Mouse (Mus musculus) forebrain, embryonic 14.5 days (tissue): ENCODE results near the gene Stk4. TPM values are rescaled to one million over a fixed set of nuclear protein-coding genes. Genes with fewer than 3 reads are reported as not detected.
A peak's percentile ranks its signal among the peaks of the same experiment; 100 is the strongest.

ENCODE experiments used
- ATAC-seq: fragments of 200-750 bp; cut with Nextera tagmentation; 2 replicates; pipeline ENCODE4 v1.8.0; 2017; ENCODE audit warnings: mild to moderate bottlenecking, moderate library complexity
- DNase-seq: peaks from one replicate; pipeline ENCODE4 v3.0.0-alpha.2; 2015; ENCODE audit warnings: low spot score
- H3K27ac ChIP-seq: fragments of 300-500 bp; sonication (generic); 2 replicates; pipeline ENCODE4 v1.5.1; 2014; ENCODE audit warnings: low read depth, mild to moderate bottlenecking, control low read depth, low read length, moderate library complexity
- H3K27me3 ChIP-seq: fragments of 300-500 bp; sonication (generic); replicated peaks from 2 replicates; pipeline ENCODE4 v1.6.1; 2014; ENCODE audit warnings: low read length, control low read depth, mixed read lengths; ENCODE audit not compliant: control insufficient read depth, insufficient read depth
- H3K36me3 ChIP-seq: fragments of 300-500 bp; sonication (generic); 2 replicates; pipeline ENCODE4 v1.6.1; 2014; ENCODE audit warnings: low read length, control low read depth; ENCODE audit not compliant: control insufficient read depth, insufficient read depth
- H3K4me1 ChIP-seq: fragments of 300-500 bp; sonication (generic); 2 replicates; pipeline ENCODE4 v1.6.1; 2014; ENCODE audit warnings: antibody characterized with exemption, low read length, control low read depth; ENCODE audit not compliant: control insufficient read depth, insufficient read depth
- H3K4me2 ChIP-seq: fragments of 300-500 bp; sonication (generic); 2 replicates; pipeline ENCODE4 v1.6.1; 2014; ENCODE audit warnings: mild to moderate bottlenecking, control low read depth, low read length
- H3K4me3 ChIP-seq: fragments of 300-500 bp; sonication (generic); 2 replicates; pipeline ENCODE4 v1.5.1; 2014; ENCODE audit warnings: low read depth, low read length, control low read depth
- H3K9ac ChIP-seq: fragments of 300-500 bp; sonication (generic); 2 replicates; pipeline ENCODE4 v1.6.1; 2014; ENCODE audit warnings: mild to moderate bottlenecking, low read length, control low read depth, moderate library complexity
- H3K9me3 ChIP-seq: fragments of 300-500 bp; sonication (generic); replicated peaks from 2 replicates; pipeline ENCODE4 v1.6.1; 2016; ENCODE audit warnings: low read length, control low read depth, mixed read lengths; ENCODE audit not compliant: control insufficient read depth
- WGBS: fragments of 180-500 bp; shearing (Covaris S2); extraction: QIAGEN DNeasy Blood & Tissue Kit; methylation state at CpG from one replicate; pipeline ENCODE4 v1.1.7; 2014; 5-methylcytosine and 5-hydroxymethylcytosine counted together
- polyA plus RNA-seq: library from polyadenylated mRNA; unstranded; fragments of >200 nt; fragmentation: Nextera tagmentation; extraction: Ambion mirVana; gene quantifications from 2 replicates; pipeline ENCODE4 v1.2.1, GENCODE M21; 2014

Gene Stk4
- polyA plus RNA-seq, 1 experiment from 2014 or later, result 36.2 TPM

GRCm38 (mm10) chr2:164107125-164107874, 37.2 kb downstream of the Stk4 start:
- no peak overlapping the region for H3K27ac ChIP-seq
- no peaks in the 10 kb centered on the region for H3K4me1 ChIP-seq
- H3K9me3 ChIP-seq, result no peaks in the 10 kb centered on the region
- ATAC-seq (no peak), DNase-seq (no peak)
- no peaks in the 10 kb centered on the region for H3K27me3 ChIP-seq
- H3K9ac ChIP-seq, result no peak overlapping the region
- H3K4me3 ChIP-seq, result no peak overlapping the region
- 70% methylated on average over 16 of the region's 16 CpGs for WGBS
- no peak overlapping the region for H3K4me2 ChIP-seq
- peaks cover 26% of the 10 kb centered on the region for H3K36me3 ChIP-seq

GRCm38 (mm10) chr2:164108501-164108900, 38.4 kb downstream of the Stk4 start:
- DNase-seq (no peak), ATAC-seq (no peak)
- no peak overlapping the region for H3K27ac ChIP-seq
- WGBS, result 63% methylated on average over 4 of the region's 4 CpGs
- no peaks in the 10 kb centered on the region for H3K9me3 ChIP-seq
- no peak overlapping the region for H3K4me3 ChIP-seq
- H3K4me1 ChIP-seq, result no peaks in the 10 kb centered on the region
- H3K27me3 ChIP-seq, result no peaks in the 10 kb centered on the region
- H3K4me2 ChIP-seq, result no peak overlapping the region
- no peak overlapping the region for H3K9ac ChIP-seq
- H3K36me3 ChIP-seq, result peaks cover 33% of the 10 kb centered on the region

- no peaks in the 10 kb centered on the region for H3K27me3 ChIP-seq
- H3K4me2 ChIP-seq, result no peak overlapping the region
- H3K9ac ChIP-seq, result no peak overlapping the region
- no peak overlapping the region for H3K27ac ChIP-seq
- H3K36me3 ChIP-seq, result peaks cover 32% of the 10 kb centered on the region
- H3K9me3 ChIP-seq, result no peaks in the 10 kb centered on the region
- no peak overlapping the region for H3K4me3 ChIP-seq
- H3K4me1 ChIP-seq, result no peaks in the 10 kb centered on the region
- no peak for ATAC-seq
- whole genome bisulfite sequencing, result 94% methylated on average over 8 of the region's 8 CpGs
- no peak for DNase-seq
These were observed 41.4 kb downstream of the Stk4 start for GRCm38 (mm10) chr2:164111546-164111945.

- H3K9me3 ChIP-seq, result no peaks in the 10 kb centered on the region
- H3K9ac ChIP-seq, result no peak overlapping the region
- WGBS, result 90% methylated on average over 6 of the region's 6 CpGs
- H3K4me1 ChIP-seq, result no peaks in the 10 kb centered on the region
- ATAC-seq (no peak), DNase-seq (no peak)
- peaks cover 33% of the 10 kb centered on the region for H3K36me3 ChIP-seq
- no peak overlapping the region for H3K4me2 ChIP-seq
- no peak overlapping the region for H3K4me3 ChIP-seq
- no peaks in the 10 kb centered on the region for H3K27me3 ChIP-seq
- H3K27ac ChIP-seq, result no peak overlapping the region
These were observed 43.9 kb downstream of the Stk4 start for GRCm38 (mm10) chr2:164114051-164114450.

- H3K9me3 ChIP-seq, result no peaks in the 10 kb centered on the region
- no peak for DNase-seq
- no peak overlapping the region for H3K9ac ChIP-seq
- H3K4me3 ChIP-seq, result no peak overlapping the region
- H3K36me3 ChIP-seq, result peaks cover 44% of the 10 kb centered on the region
- WGBS, result 86% methylated on average over 10 of the region's 10 CpGs
- ATAC-seq, result no peak
- no peaks in the 10 kb centered on the region for H3K27me3 ChIP-seq
- H3K4me1 ChIP-seq, result no peaks in the 10 kb centered on the region
- H3K27ac ChIP-seq, result no peak overlapping the region
- H3K4me2 ChIP-seq, result no peak overlapping the region
These were observed 45.4 kb downstream of the Stk4 start for GRCm38 (mm10) chr2:164115531-164115930.

GRCm38 (mm10) chr2:164119503-164119902, 49.4 kb downstream of the Stk4 start:
- Histone ChIP-seq H3K9me3 (no peaks in the 10 kb centered on the region), H3K9ac (no peak overlapping the region), H3K4me3 (no peak overlapping the region), H3K27ac (no peak overlapping the region), H3K4me2 (no peak overlapping the region), H3K36me3 (peaks cover 49% of the 10 kb centered on the region), H3K4me1 (no peaks in the 10 kb centered on the region), H3K27me3 (no peaks in the 10 kb centered on the region)
- ATAC-seq, result no peak
- WGBS, result 95% methylated on average over 6 of the region's 6 CpGs
- no peak for DNase-seq

GRCm38 (mm10) chr2:164123169-164123766, 53.1 kb downstream of the Stk4 start:
- no peak for ATAC-seq
- Histone ChIP-seq H3K36me3 (peaks cover 41% of the 10 kb centered on the region), H3K27ac (no peak overlapping the region), H3K4me2 (no peak overlapping the region), H3K4me3 (no peak overlapping the region), H3K4me1 (no peaks in the 10 kb centered on the region), H3K9me3 (no peaks in the 10 kb centered on the region), H3K27me3 (no peaks in the 10 kb centered on the region), H3K9ac (no peak overlapping the region)
- DNase-seq, result no peak
- WGBS, result 80% methylated on average over 5 of the region's 5 CpGs

- Histone ChIP-seq H3K9ac (no peak overlapping the region), H3K27me3 (no peaks in the 10 kb centered on the region), H3K4me2 (no peak overlapping the region), H3K36me3 (peaks cover 25% of the 10 kb centered on the region), H3K9me3 (no peaks in the 10 kb centered on the region), H3K27ac (no peak overlapping the region), H3K4me3 (no peak overlapping the region), H3K4me1 (no peaks in the 10 kb centered on the region)
- WGBS, result 85% methylated on average over 13 of the region's 13 CpGs
- DNase-seq (peak; percentile 46), ATAC-seq (no peak)
These were observed 56.4 kb downstream of the Stk4 start for GRCm38 (mm10) chr2:164126533-164126955.

- Histone ChIP-seq H3K9ac (no peak overlapping the region), H3K4me2 (no peak overlapping the region), H3K4me3 (no peak overlapping the region), H3K36me3 (peaks cover 23% of the 10 kb centered on the region; the same call in 1 of the 2 replicates), H3K4me1 (no peaks in the 10 kb centered on the region), H3K9me3 (no peaks in the 10 kb centered on the region), H3K27me3 (no peaks in the 10 kb centered on the region), H3K27ac (no peak overlapping the region)
- ATAC-seq (no peak), DNase-seq (no peak)
- WGBS, result 97% methylated on average over 2 of the region's 2 CpGs
These were observed 57.2 kb downstream of the Stk4 start for GRCm38 (mm10) chr2:164127297-164127696.
